Mouse (Mus musculus): ENCODE measurements around the gene Cdh4.

The Cdh4 gene

GRCm38 (mm10) chr2:179690571-179690970, 248.3 kb downstream of the Cdh4 start:
- no peak for DNase-seq

GRCm38 (mm10) chr2:179694936-179695335, 252.7 kb downstream of the Cdh4 start:
- no peak for DNase-seq

- DNase-seq, result no peak
These were observed 255.4 kb downstream of the Cdh4 start for GRCm38 (mm10) chr2:179697601-179698000.

- DNase-seq, result no peak
These were observed 256.2 kb downstream of the Cdh4 start for GRCm38 (mm10) chr2:179698196-179698985.

- DNase-seq, result no peak
These were observed 262.8 kb downstream of the Cdh4 start for GRCm38 (mm10) chr2:179705043-179705442.

GRCm38 (mm10) chr2:179705461-179705860, 263.2 kb downstream of the Cdh4 start:
- no peak for DNase-seq

GRCm38 (mm10) chr2:179706616-179707015, 264.4 kb downstream of the Cdh4 start:
- no peak for DNase-seq

- no peak for DNase-seq
These were observed 266.9 kb downstream of the Cdh4 start for GRCm38 (mm10) chr2:179709111-179709510.

GRCm38 (mm10) chr2:179712690-179713089, 270.5 kb downstream of the Cdh4 start:
- no peak for DNase-seq

GRCm38 (mm10) chr2:179713326-179713725, 271.1 kb downstream of the Cdh4 start:
- DNase-seq, result no peak

- no peak for DNase-seq
These were observed 271.9 kb downstream of the Cdh4 start for GRCm38 (mm10) chr2:179714145-179714544.

GRCm38 (mm10) chr2:179715375-179715774, 273.1 kb downstream of the Cdh4 start:
- DNase-seq, result no peak

- DNase-seq, result no peak
These were observed 278.1 kb downstream of the Cdh4 start for GRCm38 (mm10) chr2:179720366-179720765.

- no peak for DNase-seq
These were observed 279.6 kb downstream of the Cdh4 start for GRCm38 (mm10) chr2:179721534-179722516.

GRCm38 (mm10) chr2:179722776-179723386, 280.6 kb downstream of the Cdh4 start:
- DNase-seq, result no peak

- DNase-seq, result no peak
These were observed 281.2 kb downstream of the Cdh4 start for GRCm38 (mm10) chr2:179723401-179723800.

- peak; percentile 6 to 12 for DNase-seq
These were observed 286.8 kb downstream of the Cdh4 start for GRCm38 (mm10) chr2:179729002-179729401.

- DNase-seq, result no peak
These were observed 287.6 kb downstream of the Cdh4 start for GRCm38 (mm10) chr2:179729802-179730201.

GRCm38 (mm10) chr2:179733141-179733831, 291.1 kb downstream of the Cdh4 start:
- no peak for DNase-seq

GRCm38 (mm10) chr2:179742419-179742818, 300.2 kb downstream of the Cdh4 start:
- DNase-seq, result no peak

- DNase-seq, result no peak
These were observed 300.6 kb downstream of the Cdh4 start for GRCm38 (mm10) chr2:179742828-179743227.

- DNase-seq, result no peak
These were observed 304.3 kb downstream of the Cdh4 start for GRCm38 (mm10) chr2:179746491-179746890.

GRCm38 (mm10) chr2:179749399-179749798, 307.2 kb downstream of the Cdh4 start:
- DNase-seq, result no peak

Measured in thymus, postnatal 36 days (tissue).